Mouse (Mus musculus): Measurements from ENCODE around the gene Lpar2. TPM values are rescaled to one million over a fixed set of nuclear protein-coding genes. Genes with fewer than 3 reads are reported as not detected.

The Lpar2 gene
- polyA plus RNA-seq, 1 experiment from 2014 or later: 0.70 TPM

GRCm38 (mm10) chr8:69876967-69877366, 54.7 kb downstream of the Lpar2 start:
- Histone ChIP-seq H3K27me3 (peaks cover 56% of the 10 kb centered on the region), H3K4me2 (replicated peaks) (no peak overlapping the region), H3K4me1 (peaks cover 6% of the 10 kb centered on the region), H3K27ac (no peak overlapping the region), H3K4me3 (no peak overlapping the region), H3K9me3 (replicated peaks) (no peaks in the 10 kb centered on the region), H3K9ac (no peak overlapping the region), H3K36me3 (peaks cover 5% of the 10 kb centered on the region)
- 81% methylated on average over 10 of the region's 10 CpGs for WGBS
- no peak for ATAC-seq (ENCODE audit: low FRiP score)

GRCm38 (mm10) chr8:69877396-69877795, 55.2 kb downstream of the Lpar2 start:
- Histone ChIP-seq H3K9ac (no peak overlapping the region), H3K36me3 (peaks cover 3% of the 10 kb centered on the region; the same call in 1 of the 2 replicates), H3K4me1 (peaks cover 9% of the 10 kb centered on the region), H3K9me3 (replicated peaks) (no peaks in the 10 kb centered on the region), H3K27me3 (peaks cover 61% of the 10 kb centered on the region), H3K4me2 (replicated peaks) (no peak overlapping the region), H3K27ac (no peak overlapping the region), H3K4me3 (no peak overlapping the region)
- ATAC-seq (ENCODE audit: low FRiP score): no peak
- 84% methylated on average over 4 of the region's 4 CpGs for WGBS

GRCm38 (mm10) chr8:69877992-69878391, 55.8 kb downstream of the Lpar2 start:
- Histone ChIP-seq H3K27ac (no peak overlapping the region), H3K36me3 (no peaks in the 10 kb centered on the region), H3K27me3 (peaks cover 67% of the 10 kb centered on the region), H3K4me3 (no peak overlapping the region), H3K4me1 (peaks cover 9% of the 10 kb centered on the region), H3K9me3 (replicated peaks) (no peaks in the 10 kb centered on the region), H3K4me2 (replicated peaks) (no peak overlapping the region), H3K9ac (no peak overlapping the region)
- WGBS: 63% methylated on average over 3 of the region's 3 CpGs
- ATAC-seq (ENCODE audit: low FRiP score): no peak

GRCm38 (mm10) chr8:69879678-69880077, 57.4 kb downstream of the Lpar2 start:
- WGBS: 67% methylated on average over 8 of the region's 8 CpGs
- ATAC-seq (ENCODE audit: low FRiP score): no peak

More at GRCm38 (mm10) chr8:69879678-69880077, 57.4 kb downstream of the Lpar2 start:
- Histone ChIP-seq H3K9ac (no peak overlapping the region), H3K4me3 (no peak overlapping the region), H3K4me1 (peaks cover 9% of the 10 kb centered on the region), H3K9me3 (replicated peaks) (no peaks in the 10 kb centered on the region), H3K4me2 (replicated peaks) (no peak overlapping the region), H3K27ac (no peak overlapping the region), H3K27me3 (peaks cover 84% of the 10 kb centered on the region), H3K36me3 (no peaks in the 10 kb centered on the region)

Other genes with a start within 250 kb of the Lpar2 start
- 37.9 and 40.2 TPM in 2 replicates for gene Zfp868, start 196.9 kb upstream of the Lpar2 start, polyA plus RNA-seq (2016; fragmentation: Nextera tagmentation; extraction: Ambion mirVana)
- 3.5 and 3.8 TPM in 2 replicates for gene Zfp964, start 167.9 kb upstream of the Lpar2 start, polyA plus RNA-seq (2016; fragmentation: Nextera tagmentation; extraction: Ambion mirVana)
- gene Zfp869, start 111.7 kb upstream of the Lpar2 start, polyA plus RNA-seq (2016; fragmentation: Nextera tagmentation; extraction: Ambion mirVana): 28.5 and 31.6 TPM in 2 replicates
- 6.6 and 7.3 TPM in 2 replicates for gene Zfp963, start 72.5 kb upstream of the Lpar2 start, polyA plus RNA-seq (2016; fragmentation: Nextera tagmentation; extraction: Ambion mirVana)
- 1.2 TPM in 1 of 2 replicates, not detected in the other for gene Gm20422, start 47.5 kb upstream of the Lpar2 start, polyA plus RNA-seq (2016; fragmentation: Nextera tagmentation; extraction: Ambion mirVana)
- 55.7 and 55.9 TPM in 2 replicates for gene Atp13a1, start 31.3 kb upstream of the Lpar2 start, polyA plus RNA-seq (2016; fragmentation: Nextera tagmentation; extraction: Ambion mirVana)
- 42.7 and 42.8 TPM in 2 replicates for gene Zfp866, start 31.3 kb upstream of the Lpar2 start, polyA plus RNA-seq (2016; fragmentation: Nextera tagmentation; extraction: Ambion mirVana)
- gene Gmip, start 13.8 kb upstream of the Lpar2 start, polyA plus RNA-seq (2016; fragmentation: Nextera tagmentation; extraction: Ambion mirVana): 17.9 and 23.3 TPM in 2 replicates
- 36.4 and 39.0 TPM in 2 replicates for gene Pbx4, start 10.1 kb downstream of the Lpar2 start, polyA plus RNA-seq (2016; fragmentation: Nextera tagmentation; extraction: Ambion mirVana)
- gene Cilp2, start 65.3 kb downstream of the Lpar2 start, polyA plus RNA-seq (2016; fragmentation: Nextera tagmentation; extraction: Ambion mirVana): 1.2 and 1.5 TPM in 2 replicates
- 4.1 and 4.7 TPM in 2 replicates for gene Tssk6, start 79.8 kb downstream of the Lpar2 start, polyA plus RNA-seq (2016; fragmentation: Nextera tagmentation; extraction: Ambion mirVana)
- gene Ndufa13, start 80.1 kb downstream of the Lpar2 start, polyA plus RNA-seq (2016; fragmentation: Nextera tagmentation; extraction: Ambion mirVana): 160 and 167 TPM in 2 replicates
- 10.1 and 12.4 TPM in 2 replicates for gene Yjefn3, start 80.3 kb downstream of the Lpar2 start, polyA plus RNA-seq (2016; fragmentation: Nextera tagmentation; extraction: Ambion mirVana)
- 53.1 and 54.8 TPM in 2 replicates for gene Gatad2a, start 174.0 kb downstream of the Lpar2 start, polyA plus RNA-seq (2016; fragmentation: Nextera tagmentation; extraction: Ambion mirVana)
- gene Mau2, start 220.3 kb downstream of the Lpar2 start, polyA plus RNA-seq (2016; fragmentation: Nextera tagmentation; extraction: Ambion mirVana): 73.5 and 76.0 TPM in 2 replicates
- 53.7 and 56.0 TPM in 2 replicates for gene Sugp1, start 220.4 kb downstream of the Lpar2 start, polyA plus RNA-seq (2016; fragmentation: Nextera tagmentation; extraction: Ambion mirVana)

Data from hindbrain, embryonic 12.5 days (tissue).